Mouse (Mus musculus): ENCODE data around the gene Akap6. TPM values are rescaled to one million over a fixed set of nuclear protein-coding genes. Genes with fewer than 3 reads are reported as not detected.

The Akap6 gene
- polyA plus RNA-seq, 1 experiment: 4.1 TPM

GRCm38 (mm10) chr12:52781066-52781465 is 81.9 kb downstream of the Akap6 start:
- DNase-seq (ENCODE audit: low spot score): no peak

- no peak for DNase-seq (ENCODE audit: low spot score)
Measured at GRCm38 (mm10) chr12:52782902-52783441, 83.8 kb downstream of the Akap6 start.

GRCm38 (mm10) chr12:52785217-52785616 is 86.0 kb downstream of the Akap6 start:
- DNase-seq (ENCODE audit: low spot score): no peak

- DNase-seq (ENCODE audit: low spot score): no peak
Measured at GRCm38 (mm10) chr12:52790350-52790768, 91.2 kb downstream of the Akap6 start.

DNA sequence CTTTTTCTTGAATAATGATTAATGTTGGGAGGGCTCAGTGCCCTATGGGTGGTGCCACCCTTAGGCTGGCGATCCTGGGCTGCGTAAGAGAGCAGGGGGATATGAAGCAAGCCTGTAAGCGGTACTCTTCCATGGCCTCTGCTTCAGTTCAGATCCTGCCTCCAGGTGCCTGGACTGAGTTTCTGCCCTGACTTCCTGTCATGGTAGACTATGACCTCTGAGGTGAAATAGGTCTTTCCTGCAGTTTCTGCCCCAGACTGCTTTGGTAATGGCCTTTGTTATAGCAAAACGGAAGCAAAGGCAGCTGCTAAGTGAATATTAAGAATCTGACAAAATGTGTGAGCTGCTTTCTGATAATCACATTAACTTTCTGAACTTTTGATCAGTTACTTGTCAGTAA is 94.9 kb downstream of the Akap6 start:
- no peak for DNase-seq (ENCODE audit: low spot score)

GRCm38 (mm10) chr12:52795551-52796470 is 96.6 kb downstream of the Akap6 start:
- no peak for DNase-seq (ENCODE audit: low spot score)

DNA sequence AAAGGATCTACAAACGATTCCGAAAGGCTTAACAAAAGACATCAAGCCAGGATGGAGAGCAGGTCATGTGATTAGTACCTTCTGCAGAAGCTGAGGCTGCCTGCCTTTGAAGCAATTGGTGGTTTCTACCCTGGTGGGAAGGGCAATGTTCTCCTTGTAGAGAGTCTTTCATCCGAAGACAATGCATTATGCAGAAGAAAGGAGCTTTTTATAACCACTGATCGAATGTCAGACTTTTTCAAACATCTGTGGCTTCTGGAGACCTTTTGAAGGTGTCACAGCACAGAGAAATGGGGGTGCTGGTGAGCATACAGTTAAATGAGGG is 97.2 kb downstream of the Akap6 start:
- DNase-seq (ENCODE audit: low spot score): no peak

- DNase-seq (ENCODE audit: low spot score): no peak
Measured at GRCm38 (mm10) chr12:52799717-52800116, 100.5 kb downstream of the Akap6 start.

GRCm38 (mm10) chr12:52806273-52806672 is 107.1 kb downstream of the Akap6 start:
- DNase-seq (ENCODE audit: low spot score): no peak

DNA sequence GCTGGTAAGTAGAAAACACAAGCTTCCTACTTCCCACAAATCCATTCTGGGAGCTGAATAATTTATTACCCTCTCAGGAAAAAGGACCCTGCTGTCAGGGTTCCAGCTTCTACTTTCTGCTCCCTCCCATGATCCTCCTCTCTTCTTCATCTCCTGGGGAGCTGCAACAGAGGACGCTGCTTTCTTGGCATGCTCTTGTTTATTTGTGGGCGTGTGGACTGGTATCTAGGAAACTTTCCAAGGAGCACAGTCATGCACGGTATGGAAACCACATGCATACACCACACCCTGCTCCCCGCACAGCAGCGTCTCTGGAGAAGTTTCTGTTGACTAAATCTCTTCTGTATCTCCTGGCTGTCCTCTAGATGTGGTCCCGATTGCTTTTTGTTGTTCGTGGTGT is 119.4 kb downstream of the Akap6 start:
- no peak for DNase-seq (ENCODE audit: low spot score)

- DNase-seq (ENCODE audit: low spot score): no peak
Measured at GRCm38 (mm10) chr12:52824774-52825173, 125.6 kb downstream of the Akap6 start.

DNA sequence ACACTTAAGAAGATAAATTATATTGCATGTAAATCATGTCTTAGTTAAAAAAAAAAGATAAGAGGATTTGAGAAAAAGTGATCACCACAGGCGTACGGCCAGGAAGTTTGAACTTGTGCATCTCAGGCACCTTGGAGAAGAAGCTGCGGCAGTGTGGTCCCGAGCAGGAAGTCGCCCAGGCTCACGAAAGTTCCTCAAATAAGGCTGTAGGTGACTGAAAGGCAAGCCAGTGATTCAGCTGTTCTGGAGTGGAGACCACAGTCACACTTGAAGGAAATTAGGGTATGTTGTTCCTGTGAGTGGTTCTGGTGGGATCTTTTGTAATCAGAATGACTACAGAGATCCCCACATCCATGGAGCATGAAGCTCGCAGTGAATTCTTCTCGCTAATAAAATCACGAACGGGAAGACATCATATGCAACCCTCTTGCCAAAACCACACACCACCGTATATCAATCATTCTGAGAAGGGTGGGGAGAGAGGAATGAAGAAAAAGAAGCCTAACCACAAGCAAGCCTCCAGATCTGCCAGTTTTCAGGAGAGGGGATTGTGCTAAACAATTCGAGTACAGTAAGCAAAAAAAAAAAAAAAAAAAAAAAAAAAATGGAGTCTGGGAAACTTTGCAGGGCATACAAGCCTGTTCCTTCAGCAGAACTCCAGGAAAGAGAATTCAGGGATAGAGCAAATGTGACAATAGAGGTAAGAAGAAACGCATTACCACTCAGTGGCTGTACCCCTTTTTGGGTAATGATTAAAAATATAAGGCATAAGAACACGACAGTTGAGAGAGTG is 130.0 kb downstream of the Akap6 start:
- no peak for DNase-seq (ENCODE audit: low spot score)

DNA sequence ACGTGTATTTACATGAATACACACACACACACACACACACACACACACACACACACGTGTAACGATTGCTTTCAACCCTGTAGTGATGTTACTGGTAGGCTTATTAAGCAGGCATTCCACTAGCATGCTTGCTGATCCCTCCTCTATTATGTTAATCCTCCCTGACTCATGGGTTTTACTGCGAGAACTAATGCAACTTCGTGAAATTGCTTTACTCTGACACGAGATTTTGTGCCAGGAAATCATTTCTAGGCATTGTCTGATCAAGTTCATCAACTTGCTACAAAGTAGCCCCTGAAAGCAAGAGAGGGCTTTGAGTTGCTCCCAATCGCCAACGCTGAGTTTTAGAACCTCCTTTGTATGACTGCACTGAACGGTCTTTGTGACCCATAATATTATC is 132.6 kb downstream of the Akap6 start:
- DNase-seq (ENCODE audit: low spot score): no peak

- DNase-seq (ENCODE audit: low spot score): no peak
Measured at GRCm38 (mm10) chr12:52832230-52832629, 133.0 kb downstream of the Akap6 start.

DNA sequence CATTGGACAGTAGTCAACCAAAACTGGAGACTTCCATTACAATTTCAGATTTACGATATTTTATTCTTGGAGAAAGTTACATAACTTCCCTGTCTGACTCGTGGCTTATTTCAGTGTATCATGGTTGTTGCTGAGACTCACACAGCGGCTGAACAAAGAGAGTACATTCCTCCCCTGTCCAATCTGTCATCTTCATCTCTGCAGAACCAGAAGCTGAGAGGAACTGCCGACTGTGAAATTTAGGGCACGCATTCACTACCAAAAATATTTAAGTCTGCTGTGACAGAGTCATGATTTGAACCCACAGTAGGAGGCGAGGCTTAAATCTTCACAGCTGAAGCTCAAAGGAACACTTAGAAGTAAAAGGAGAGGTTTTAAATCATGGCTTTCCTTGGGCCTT is 134.0 kb downstream of the Akap6 start:
- DNase-seq (ENCODE audit: low spot score): no peak

DNA sequence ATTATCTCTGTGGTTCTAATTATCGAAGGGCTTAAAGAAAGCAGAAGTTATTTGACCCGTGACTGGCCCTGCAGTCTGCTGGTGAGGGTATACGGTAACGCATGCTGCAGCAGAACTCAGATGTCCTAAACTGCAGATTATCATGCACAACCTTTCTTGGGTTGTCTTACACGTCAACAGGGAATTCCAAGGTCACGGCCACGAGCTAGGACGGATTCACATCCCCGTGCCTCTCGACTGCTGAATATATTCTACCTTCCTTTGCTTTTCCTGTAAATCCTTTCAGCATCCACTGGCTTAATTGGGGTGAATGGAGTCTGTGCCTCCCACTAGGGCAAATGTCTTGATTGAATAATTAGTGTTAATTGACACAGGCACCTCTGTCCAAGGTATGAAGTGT is 134.9 kb downstream of the Akap6 start:
- no peak for DNase-seq (ENCODE audit: low spot score)

GRCm38 (mm10) chr12:52834781-52835279 is 135.6 kb downstream of the Akap6 start:
- DNase-seq (ENCODE audit: low spot score): no peak

DNA sequence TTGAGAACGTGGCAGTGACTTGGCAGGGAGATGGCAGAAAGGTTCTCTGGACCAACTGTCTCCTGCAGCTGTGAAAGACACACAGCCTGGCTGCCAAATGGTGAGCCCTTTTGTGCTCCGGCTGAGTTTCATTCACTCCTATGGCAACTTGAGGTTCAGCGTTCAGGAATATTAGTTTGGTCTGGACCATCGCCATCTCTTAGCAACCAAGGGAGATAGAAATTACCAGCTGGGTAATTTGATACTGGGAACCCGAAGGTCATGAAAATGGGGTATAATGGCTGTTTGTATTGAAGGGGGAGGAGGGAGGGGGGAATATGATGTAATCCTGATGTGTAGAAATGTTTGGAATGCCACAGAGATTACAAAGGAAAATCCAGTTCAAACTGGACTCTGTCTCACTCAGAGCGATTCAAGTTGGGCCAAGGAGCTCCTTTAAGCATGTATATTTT is 136.1 kb downstream of the Akap6 start:
- no peak for DNase-seq (ENCODE audit: low spot score)

- no peak for DNase-seq (ENCODE audit: low spot score)
Measured at GRCm38 (mm10) chr12:52835914-52836546, 136.8 kb downstream of the Akap6 start.

GRCm38 (mm10) chr12:52845982-52846381 is 146.8 kb downstream of the Akap6 start:
- no peak for DNase-seq (ENCODE audit: low spot score)

DNA sequence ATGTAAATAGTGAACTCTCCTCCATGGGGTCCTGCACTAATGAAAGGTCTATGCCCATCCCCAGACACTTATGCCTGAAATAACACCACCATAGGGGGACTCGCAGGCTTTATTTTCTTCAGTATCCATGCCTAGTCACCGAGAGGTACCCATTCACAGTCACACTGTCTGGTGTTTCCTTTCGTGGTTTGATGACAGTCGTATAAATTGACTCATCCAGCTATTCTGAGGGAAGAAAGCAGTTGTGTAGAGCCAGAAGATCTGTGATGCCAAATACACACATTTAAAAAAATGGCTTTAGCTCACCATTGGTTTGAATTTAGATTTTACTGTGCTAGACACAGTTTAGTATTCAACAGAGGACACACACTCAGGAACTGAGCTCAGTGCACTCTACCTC is 147.8 kb downstream of the Akap6 start:
- no peak for DNase-seq (ENCODE audit: low spot score)
